Mouse (Mus musculus) forebrain, embryonic 14.5 days (tissue): ENCODE data around the gene Cda. TPM values are rescaled to one million over a fixed set of nuclear protein-coding genes. Genes with fewer than 3 reads are reported as not detected.

Source experiments
- ATAC-seq: fragments of 200-750 bp; cut with Nextera tagmentation; 2 replicates; pipeline ENCODE4 v1.8.0; 2017; ENCODE audit warnings: mild to moderate bottlenecking, moderate library complexity
- DNase-seq: peaks from one replicate; pipeline ENCODE4 v3.0.0-alpha.2; 2015; ENCODE audit warnings: low spot score
- H3K27ac ChIP-seq: fragments of 300-500 bp; sonication (generic); 2 replicates; pipeline ENCODE4 v1.5.1; 2014; ENCODE audit warnings: low read depth, mild to moderate bottlenecking, control low read depth, low read length, moderate library complexity
- H3K27me3 ChIP-seq: fragments of 300-500 bp; sonication (generic); replicated peaks from 2 replicates; pipeline ENCODE4 v1.6.1; 2014; ENCODE audit warnings: low read length, control low read depth, mixed read lengths; ENCODE audit not compliant: control insufficient read depth, insufficient read depth
- H3K36me3 ChIP-seq: fragments of 300-500 bp; sonication (generic); 2 replicates; pipeline ENCODE4 v1.6.1; 2014; ENCODE audit warnings: low read length, control low read depth; ENCODE audit not compliant: control insufficient read depth, insufficient read depth
- H3K4me1 ChIP-seq: fragments of 300-500 bp; sonication (generic); 2 replicates; pipeline ENCODE4 v1.6.1; 2014; ENCODE audit warnings: antibody characterized with exemption, low read length, control low read depth; ENCODE audit not compliant: control insufficient read depth, insufficient read depth
- H3K4me2 ChIP-seq: fragments of 300-500 bp; sonication (generic); 2 replicates; pipeline ENCODE4 v1.6.1; 2014; ENCODE audit warnings: mild to moderate bottlenecking, control low read depth, low read length
- H3K4me3 ChIP-seq: fragments of 300-500 bp; sonication (generic); 2 replicates; pipeline ENCODE4 v1.5.1; 2014; ENCODE audit warnings: low read depth, low read length, control low read depth
- H3K9ac ChIP-seq: fragments of 300-500 bp; sonication (generic); 2 replicates; pipeline ENCODE4 v1.6.1; 2014; ENCODE audit warnings: mild to moderate bottlenecking, low read length, control low read depth, moderate library complexity
- H3K9me3 ChIP-seq: fragments of 300-500 bp; sonication (generic); replicated peaks from 2 replicates; pipeline ENCODE4 v1.6.1; 2016; ENCODE audit warnings: low read length, control low read depth, mixed read lengths; ENCODE audit not compliant: control insufficient read depth
- WGBS: fragments of 180-500 bp; shearing (Covaris S2); extraction: QIAGEN DNeasy Blood & Tissue Kit; methylation state at CpG from one replicate; pipeline ENCODE4 v1.1.7; 2014; 5-methylcytosine and 5-hydroxymethylcytosine counted together
- polyA plus RNA-seq: library from polyadenylated mRNA; unstranded; fragments of >200 nt; fragmentation: Nextera tagmentation; extraction: Ambion mirVana; gene quantifications from 2 replicates; pipeline ENCODE4 v1.2.1, GENCODE M21; 2014

Cda gene
- polyA plus RNA-seq, 1 experiment from 2014 or later, result 2.2 TPM

DNA sequence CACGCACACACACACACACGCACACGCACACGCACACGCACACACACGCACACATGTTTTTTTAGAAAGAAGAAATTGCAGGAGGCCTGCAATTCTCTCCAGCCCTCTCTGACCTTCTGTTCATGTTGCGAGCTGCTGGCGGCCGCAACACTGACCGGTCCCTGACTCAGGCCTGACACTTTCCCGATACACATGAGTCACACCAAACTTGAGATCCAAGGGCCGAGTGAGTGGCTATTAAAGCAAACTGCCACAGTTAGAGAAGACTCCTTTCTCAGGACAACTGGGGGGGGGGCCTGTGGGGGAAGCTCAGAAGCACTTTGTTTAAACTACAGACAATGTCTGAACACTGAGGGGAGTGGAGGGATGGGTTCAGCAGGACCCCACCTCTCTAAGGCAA, 11.2 kb downstream of the Cda start:
- Histone ChIP-seq H3K36me3 (no peaks in the 10 kb centered on the region), H3K4me2 (no peak overlapping the region), H3K27ac (no peak overlapping the region), H3K4me1 (no peaks in the 10 kb centered on the region), H3K27me3 (no peaks in the 10 kb centered on the region), H3K9me3 (no peaks in the 10 kb centered on the region), H3K4me3 (no peak overlapping the region), H3K9ac (no peak overlapping the region)
- 91% methylated on average over 12 of the region's 12 CpGs for WGBS
- no peak for ATAC-seq
- DNase-seq, result no peak

- Histone ChIP-seq H3K27me3 (no peaks in the 10 kb centered on the region), H3K9ac (no peak overlapping the region), H3K4me1 (no peaks in the 10 kb centered on the region), H3K4me3 (no peak overlapping the region), H3K9me3 (no peaks in the 10 kb centered on the region), H3K27ac (no peak overlapping the region), H3K36me3 (no peaks in the 10 kb centered on the region), H3K4me2 (no peak overlapping the region)
- DNase-seq, result no peak
- no peak for ATAC-seq
- 89% methylated on average over 8 of the region's 8 CpGs for WGBS
Observed at GRCm38 (mm10) chr4:138356141-138356540, 11.7 kb downstream of the Cda start.

- Histone ChIP-seq H3K4me3 (no peak overlapping the region), H3K4me2 (no peak overlapping the region), H3K4me1 (no peaks in the 10 kb centered on the region), H3K9me3 (no peaks in the 10 kb centered on the region), H3K9ac (no peak overlapping the region), H3K36me3 (no peaks in the 10 kb centered on the region), H3K27ac (no peak overlapping the region), H3K27me3 (no peaks in the 10 kb centered on the region)
- DNase-seq (no peak), ATAC-seq (no peak)
- WGBS, result 92% methylated on average over 2 of the region's 2 CpGs
Observed at GRCm38 (mm10) chr4:138355496-138355895, 12.3 kb downstream of the Cda start.

DNA sequence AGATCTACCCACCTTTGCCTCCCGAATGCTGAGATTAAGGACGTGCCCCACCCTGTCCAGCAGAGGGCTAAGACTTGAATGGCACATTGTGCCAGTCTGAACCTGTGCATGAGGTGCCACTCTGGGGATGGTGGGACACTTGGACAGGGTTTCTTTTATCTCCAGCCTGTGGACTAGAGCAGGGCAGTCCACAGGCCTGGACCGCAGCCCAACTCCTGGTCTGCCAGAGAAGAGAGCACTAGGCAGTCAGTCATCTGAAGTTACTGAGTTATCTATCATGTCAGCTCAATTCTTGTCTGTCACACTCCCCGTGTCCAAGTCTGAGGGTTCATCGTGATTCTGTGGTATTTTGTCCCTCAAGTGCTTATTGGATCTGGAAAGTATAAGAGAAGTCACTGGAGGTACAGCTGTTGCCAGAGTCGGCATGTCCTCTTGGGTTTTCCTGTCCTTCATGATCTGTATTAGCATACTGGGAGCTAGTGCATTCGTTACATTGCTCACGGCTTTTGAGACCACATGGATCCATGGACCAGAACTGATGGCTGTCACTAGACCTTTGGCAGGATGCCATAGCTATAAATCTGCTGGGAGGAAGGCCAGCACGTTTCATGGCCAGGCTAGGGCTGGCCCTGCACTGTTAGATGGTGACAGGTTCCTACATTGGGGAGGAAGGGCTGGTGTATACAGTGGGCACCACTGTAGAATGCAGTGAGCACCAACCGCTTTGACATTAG, 14.2 kb downstream of the Cda start:
- Histone ChIP-seq H3K27me3 (no peaks in the 10 kb centered on the region), H3K4me3 (no peak overlapping the region), H3K9me3 (no peaks in the 10 kb centered on the region), H3K36me3 (no peaks in the 10 kb centered on the region), H3K4me2 (no peak overlapping the region), H3K27ac (no peak overlapping the region), H3K4me1 (no peaks in the 10 kb centered on the region), H3K9ac (no peak overlapping the region)
- no peak for DNase-seq
- WGBS, result 79% methylated on average over 10 of the region's 10 CpGs
- ATAC-seq, result no peak

GRCm38 (mm10) chr4:138352692-138353091, 15.1 kb downstream of the Cda start:
- Histone ChIP-seq H3K4me3 (no peak overlapping the region), H3K9ac (no peak overlapping the region), H3K27ac (no peak overlapping the region), H3K4me2 (no peak overlapping the region), H3K9me3 (no peaks in the 10 kb centered on the region), H3K27me3 (no peaks in the 10 kb centered on the region), H3K4me1 (no peaks in the 10 kb centered on the region), H3K36me3 (no peaks in the 10 kb centered on the region)
- no peak for DNase-seq
- WGBS, result 89% methylated on average over 6 of the region's 6 CpGs
- ATAC-seq, result no peak

DNA sequence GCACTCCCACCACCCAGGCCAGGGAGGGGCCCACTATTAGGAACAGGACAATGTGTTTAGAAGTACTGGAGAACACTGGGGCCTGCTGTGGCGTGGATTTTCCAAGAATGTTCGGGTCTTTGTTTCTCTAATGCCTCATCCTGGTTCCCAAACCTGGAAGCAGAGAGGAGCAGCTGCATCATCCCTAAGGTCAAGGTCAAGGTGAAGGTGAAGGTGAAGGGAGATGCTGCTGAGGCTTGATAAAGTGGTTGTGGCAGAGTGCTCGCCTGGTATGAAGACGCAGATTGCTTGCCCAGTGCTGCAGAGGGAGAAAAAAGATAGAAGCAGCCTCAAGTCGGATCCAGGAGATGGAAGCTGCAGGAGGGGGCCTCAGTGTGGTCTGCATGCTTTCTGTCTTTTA, 16.0 kb downstream of the Cda start:
- Histone ChIP-seq H3K9me3 (no peaks in the 10 kb centered on the region), H3K27me3 (no peaks in the 10 kb centered on the region), H3K27ac (no peak overlapping the region), H3K4me1 (no peaks in the 10 kb centered on the region), H3K9ac (no peak overlapping the region), H3K4me3 (no peak overlapping the region), H3K4me2 (no peak overlapping the region), H3K36me3 (no peaks in the 10 kb centered on the region)
- no peak for ATAC-seq
- WGBS, result 85% methylated on average over 5 of the region's 5 CpGs
- no peak for DNase-seq

DNA sequence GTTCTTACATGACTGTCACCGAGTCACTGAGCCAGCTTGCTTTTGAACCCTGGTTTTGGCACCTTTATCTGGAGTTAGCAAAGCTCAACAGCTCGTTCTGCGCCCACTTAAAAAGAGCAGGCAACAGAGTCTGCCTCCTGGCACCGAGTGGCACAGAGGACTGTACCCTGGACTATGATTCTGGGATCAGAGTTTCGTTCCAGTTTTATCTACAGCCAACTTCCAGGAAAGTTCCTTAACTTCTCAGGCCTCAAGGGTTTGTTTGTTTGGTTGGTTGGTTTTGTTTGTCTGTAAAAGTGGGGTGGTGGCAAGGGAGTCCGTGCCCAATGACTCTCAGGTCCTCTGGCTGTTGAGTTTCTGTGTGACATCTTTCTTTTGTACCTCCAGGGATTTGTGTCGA, 19.1 kb downstream of the Cda start:
- WGBS, result 78% methylated on average over 7 of the region's 7 CpGs
- no peak for ATAC-seq
- no peaks in the 10 kb centered on the region for H3K4me1 ChIP-seq
- no peaks in the 10 kb centered on the region for H3K9me3 ChIP-seq
- H3K27me3 ChIP-seq, result no peaks in the 10 kb centered on the region
- no peaks in the 10 kb centered on the region for H3K36me3 ChIP-seq
- no peak for DNase-seq
- H3K9ac ChIP-seq, result no peak overlapping the region
- no peak overlapping the region for H3K27ac ChIP-seq
- H3K4me2 ChIP-seq, result no peak overlapping the region
- H3K4me3 ChIP-seq, result no peak overlapping the region

GRCm38 (mm10) chr4:138347280-138347679, 20.5 kb downstream of the Cda start:
- DNase-seq, result no peak
- H3K36me3 ChIP-seq, result no peaks in the 10 kb centered on the region
- H3K4me1 ChIP-seq, result no peaks in the 10 kb centered on the region
- ATAC-seq, result no peak
- no peaks in the 10 kb centered on the region for H3K27me3 ChIP-seq
- no peak overlapping the region for H3K27ac ChIP-seq
- no peak overlapping the region for H3K4me2 ChIP-seq
- no peak overlapping the region for H3K9ac ChIP-seq
- WGBS, result 72% methylated on average over 1 of the region's 1 CpGs
- no peaks in the 10 kb centered on the region for H3K9me3 ChIP-seq
- H3K4me3 ChIP-seq, result no peak overlapping the region

GRCm38 (mm10) chr4:138344891-138345545, 22.8 kb downstream of the Cda start:
- no peak for ATAC-seq
- H3K27me3 ChIP-seq, result no peaks in the 10 kb centered on the region
- H3K9me3 ChIP-seq, result no peaks in the 10 kb centered on the region
- H3K9ac ChIP-seq, result no peak overlapping the region
- DNase-seq, result no peak
- H3K4me1 ChIP-seq, result no peaks in the 10 kb centered on the region
- no peak overlapping the region for H3K4me2 ChIP-seq
- no peaks in the 10 kb centered on the region for H3K36me3 ChIP-seq
- no peak overlapping the region for H3K27ac ChIP-seq
- 74% methylated on average over 9 of the region's 9 CpGs for WGBS
- H3K4me3 ChIP-seq, result no peak overlapping the region
